10 mouse cellular contexts compared by ENCODE assay signal in the genomic region with DNA sequence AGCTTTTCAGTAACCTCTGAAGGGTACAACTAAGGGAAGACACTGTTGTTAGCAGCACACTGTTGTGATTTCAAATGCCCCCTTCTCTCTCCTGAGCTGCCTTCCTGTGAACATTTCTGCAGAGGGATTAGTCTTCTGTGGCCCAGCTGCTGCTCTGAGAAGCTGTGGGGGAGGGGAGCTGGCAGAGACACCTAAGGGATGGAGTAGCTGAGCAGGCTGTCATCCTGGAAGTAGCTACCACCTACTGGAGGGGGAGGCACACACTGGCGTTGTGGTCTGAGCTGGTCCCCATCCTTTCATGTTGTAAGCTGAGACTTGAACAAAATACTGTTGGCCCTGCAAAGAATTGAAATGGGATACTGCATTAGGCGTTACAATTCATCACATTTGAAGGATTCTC.
DNase-seq lines count a peak whose midpoint lies in the region; ATAC-seq lines count a peak whose summit lies in the region.
"Had no signal": no experiment of that assay in that cellular context is flagged by ENCODE, and none has a peak within 500 bp of the region (broad histone marks: within the 10 kb centered on the region; RNA-seq: fewer than 3 reads in every experiment).

No protein-coding gene starts in this region.

- H3K4me1 ChIP-seq in embryonic facial prominence, embryonic 14.5 days (ENCODE audit: control insufficient read depth, insufficient read depth, low read length), result peaks cover 14% of the 10 kb centered on the region
- H3K4me1 ChIP-seq in hindbrain, embryonic 13.5 days (replicated peaks), result peaks cover 10% of the 10 kb centered on the region
- H3K4me1 ChIP-seq: lung, embryonic 15.5 days had no signal

- no peaks in the 10 kb centered on the region for H3K27me3 ChIP-seq in embryonic facial prominence, embryonic 14.5 days (replicated peaks; ENCODE audit: control insufficient read depth, insufficient read depth, low read length)
- no peaks in the 10 kb centered on the region for H3K27me3 ChIP-seq in hindbrain, embryonic 13.5 days
- H3K27me3 ChIP-seq: lung, embryonic 15.5 days had no signal

- no peaks in the 10 kb centered on the region for H3K36me3 ChIP-seq in embryonic facial prominence, embryonic 14.5 days (ENCODE audit: control insufficient read depth, insufficient read depth, low read length)
- H3K36me3 ChIP-seq in hindbrain, embryonic 13.5 days, result no peaks in the 10 kb centered on the region
- H3K36me3 ChIP-seq: lung, embryonic 15.5 days had no signal

- H3K4me2 ChIP-seq in embryonic facial prominence, embryonic 14.5 days (ENCODE audit: low read depth, low read length), result no peak overlapping the region
- H3K4me2 ChIP-seq in hindbrain, embryonic 13.5 days, result no peak overlapping the region
- H3K4me2 ChIP-seq: lung, embryonic 15.5 days had no signal

- no peak overlapping the region for H3K9ac ChIP-seq in embryonic facial prominence, embryonic 14.5 days (ENCODE audit: low read depth, low read length)
- H3K9ac ChIP-seq in hindbrain, embryonic 13.5 days, result no peak overlapping the region
- H3K9ac ChIP-seq: lung, embryonic 15.5 days had no signal

- H3K4me3 ChIP-seq in embryonic facial prominence, embryonic 14.5 days (ENCODE audit: low read depth, low read length), result no peak overlapping the region
- no peak overlapping the region for H3K4me3 ChIP-seq in hindbrain, embryonic 13.5 days
- H3K4me3 ChIP-seq: lung, embryonic 15.5 days had no signal

- no peaks in the 10 kb centered on the region for H3K9me3 ChIP-seq in embryonic facial prominence, embryonic 14.5 days (ENCODE audit: control insufficient read depth, low read length)
- H3K9me3 ChIP-seq in hindbrain, embryonic 13.5 days, result no peaks in the 10 kb centered on the region
- H3K9me3 ChIP-seq: lung, embryonic 15.5 days had no signal

- DNase-seq in layer of hippocampus, postnatal 10 days (ENCODE audit: low spot score in 2 of 2), result peak; percentile 15 to 28
- no peak for DNase-seq in layer of hippocampus, postnatal 14 days (ENCODE audit: low spot score in 2 of 2)
- peak; percentile 85 for DNase-seq in embryonic facial prominence, embryonic 14.5 days (ENCODE audit: low spot score)
- peak; percentile 78 for DNase-seq in retina, postnatal 1 day
- no peak for DNase-seq in lung, adult 18-20 months
- DNase-seq: kidney, adult 11 months; thymus, postnatal 25 days had no signal

- H3K27ac ChIP-seq in embryonic facial prominence, embryonic 14.5 days (replicated peaks; ENCODE audit: low read depth, low read length), result no peak overlapping the region
- H3K27ac ChIP-seq in hindbrain, embryonic 13.5 days, result 0 out of 2 replicates have a peak overlapping the region, but pooled peaks have one; percentile 12
- H3K27ac ChIP-seq: lung, embryonic 15.5 days had no signal

- 6% methylated on average over 2 of the region's 2 CpGs for WGBS in embryonic facial prominence, embryonic 14.5 days
- 27% methylated on average over 2 of the region's 2 CpGs for WGBS in hindbrain, embryonic 13.5 days

- ATAC-seq in embryonic facial prominence, embryonic 14.5 days (ENCODE audit: low read depth), result peak; percentile 89
- no peak for ATAC-seq in hindbrain, embryonic 13.5 days (ENCODE audit: low FRiP score)
- no peak for ATAC-seq in megakaryocyte progenitor cell, adult 5-6 weeks (replicated peaks; ENCODE audit: poor library complexity)

Comparison
In these comparisons a context has a peak if more than half of its experiments do, and no peak if none do; other contexts are left out.
1. DNase-seq: peak in layer of hippocampus, postnatal 10 days (2 of 2), embryonic facial prominence, embryonic 14.5 days (single experiment) and retina, postnatal 1 day (single experiment); none in layer of hippocampus, postnatal 14 days (0 of 2) and lung, adult 18-20 months (0 of 2).